Mouse (Mus musculus) forebrain, embryonic 15.5 days (tissue): ENCODE results near the gene Wdr73. TPM values are rescaled to one million over a fixed set of nuclear protein-coding genes. Genes with fewer than 3 reads are reported as not detected.

Source experiments
- ATAC-seq: fragments of 200-750 bp; cut with Nextera tagmentation; replicated peaks from 2 replicates; pipeline ENCODE4 v1.8.0; 2017; ENCODE audit warnings: mild to moderate bottlenecking, moderate TSS enrichment, moderate library complexity
- H3K27ac ChIP-seq: fragments of 300-500 bp; sonication (generic); replicated peaks from 2 replicates; pipeline ENCODE4 v1.5.1; 2015; ENCODE audit warnings: mild to moderate bottlenecking, inconsistent platforms
- H3K27me3 ChIP-seq: fragments of 300-500 bp; sonication (generic); 2 replicates; pipeline ENCODE4 v1.6.1; 2015; ENCODE audit warnings: inconsistent platforms
- H3K36me3 ChIP-seq: fragments of 300-500 bp; sonication (generic); 2 replicates; pipeline ENCODE4 v1.6.1; 2015; ENCODE audit warnings: mild to moderate bottlenecking, inconsistent platforms
- H3K4me1 ChIP-seq: fragments of 300-500 bp; sonication (generic); 2 replicates; pipeline ENCODE4 v1.6.1; 2015; ENCODE audit warnings: inconsistent platforms
- H3K4me2 ChIP-seq: fragments of 300-500 bp; sonication (generic); replicated peaks from 2 replicates; pipeline ENCODE4 v1.6.1; 2015; ENCODE audit warnings: mild to moderate bottlenecking, inconsistent platforms
- H3K4me3 ChIP-seq: fragments of 300-500 bp; sonication (generic); 2 replicates; pipeline ENCODE4 v1.5.1; 2015; ENCODE audit warnings: mild to moderate bottlenecking, inconsistent platforms
- H3K9ac ChIP-seq: fragments of 300-500 bp; sonication (generic); replicated peaks from 2 replicates; pipeline ENCODE4 v1.6.1; 2015; ENCODE audit warnings: mild to moderate bottlenecking, inconsistent platforms
- H3K9me3 ChIP-seq: fragments of 300-500 bp; sonication (generic); 2 replicates; pipeline ENCODE4 v1.6.1; 2016; ENCODE audit warnings: inconsistent platforms
- WGBS: fragments of 180-500 bp; shearing (Covaris S2); methylation state at CpG from one replicate; pipeline ENCODE4 v1.1.7; 2015; ENCODE audit warnings: mixed read lengths; 5-methylcytosine and 5-hydroxymethylcytosine counted together
- polyA plus RNA-seq: library from polyadenylated mRNA; unstranded; fragments of >200 nt; fragmentation: Nextera tagmentation; extraction: Ambion mirVana; gene quantifications from 2 replicates; pipeline ENCODE4 v1.2.1, GENCODE M21; 2015

Gene Wdr73
- polyA plus RNA-seq, 1 experiment from 2014 or later: 43.2 TPM

DNA sequence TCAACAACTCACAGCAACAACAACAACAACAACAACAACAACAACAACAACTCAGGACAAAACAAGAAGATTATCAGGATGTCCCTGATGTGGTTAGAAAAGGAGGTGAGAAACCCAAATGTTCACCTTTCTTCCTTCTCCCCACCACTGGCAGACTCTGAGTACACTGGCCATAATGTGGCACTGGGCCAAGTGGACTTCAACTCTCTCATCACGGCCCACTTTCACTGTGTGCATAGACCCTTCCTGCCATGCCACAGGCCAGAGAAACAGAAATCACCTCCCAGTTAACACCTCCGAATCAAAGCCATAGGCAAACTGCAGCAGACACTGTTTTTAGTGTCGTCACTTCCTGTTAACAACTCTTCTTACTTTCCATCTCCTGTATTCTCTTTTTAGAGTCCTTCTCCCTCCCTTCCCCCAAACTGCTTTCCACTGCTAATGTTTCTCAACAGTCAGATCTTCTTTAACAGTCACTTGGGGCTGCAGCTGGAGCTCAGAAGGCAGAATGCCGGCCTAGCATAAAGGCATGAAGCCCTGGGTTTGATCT lies 16.9 kb upstream of the Wdr73 start:
- Histone ChIP-seq H3K9ac (no peak overlapping the region), H3K4me2 (no peak overlapping the region), H3K4me3 (no peak overlapping the region), H3K36me3 (peaks cover 71% of the 10 kb centered on the region), H3K27me3 (no peaks in the 10 kb centered on the region), H3K9me3 (no peaks in the 10 kb centered on the region), H3K27ac (no peak overlapping the region), H3K4me1 (no peaks in the 10 kb centered on the region)
- WGBS: 86% methylated on average over 4 of the region's 4 CpGs
- ATAC-seq: no peak

GRCm38 (mm10) chr7:80912496-80912895 lies 11.4 kb upstream of the Wdr73 start:
- no peak overlapping the region for H3K9ac ChIP-seq
- no peaks in the 10 kb centered on the region for H3K27me3 ChIP-seq
- no peak for ATAC-seq
- no peak overlapping the region for H3K4me2 ChIP-seq
- H3K36me3 ChIP-seq: peaks cover 76% of the 10 kb centered on the region
- no peaks in the 10 kb centered on the region for H3K9me3 ChIP-seq
- H3K27ac ChIP-seq: no peak overlapping the region
- no peaks in the 10 kb centered on the region for H3K4me1 ChIP-seq
- no peak overlapping the region for H3K4me3 ChIP-seq
- 89% methylated on average over 8 of the region's 8 CpGs for WGBS

DNA sequence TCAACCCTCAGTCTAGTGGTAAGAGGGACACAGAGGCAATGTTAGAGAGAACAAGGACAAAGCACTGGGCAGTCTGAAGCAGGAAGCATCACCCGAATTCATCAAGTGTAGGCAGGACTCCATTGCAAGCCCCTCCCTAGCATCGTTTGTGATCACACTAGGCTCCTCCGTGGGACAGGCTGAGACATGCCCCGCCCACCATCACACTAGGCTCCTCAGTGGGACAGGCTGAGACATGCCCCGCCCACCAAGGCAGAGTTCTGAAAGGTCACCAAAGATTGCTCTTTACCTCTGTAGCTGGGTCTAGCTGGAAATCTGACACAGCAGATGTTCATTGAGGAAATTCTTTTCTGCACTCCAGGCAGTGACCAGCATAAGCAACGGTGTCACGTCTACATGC lies 10.0 kb upstream of the Wdr73 start:
- no peak overlapping the region for H3K4me2 ChIP-seq
- H3K27me3 ChIP-seq: no peaks in the 10 kb centered on the region
- ATAC-seq: no peak
- H3K4me1 ChIP-seq: no peaks in the 10 kb centered on the region
- 80% methylated on average over 7 of the region's 7 CpGs for WGBS
- H3K4me3 ChIP-seq: no peak overlapping the region
- H3K27ac ChIP-seq: no peak overlapping the region
- peaks cover 71% of the 10 kb centered on the region for H3K36me3 ChIP-seq
- no peaks in the 10 kb centered on the region for H3K9me3 ChIP-seq
- H3K9ac ChIP-seq: no peak overlapping the region

GRCm38 (mm10) chr7:80904921-80905515 lies 3.9 kb upstream of the Wdr73 start, which contains the start of gene Nmb:
Gene Nmb, minus strand, starts transcription at chr7:80905076.
- H3K36me3 ChIP-seq: peaks cover 27% of the 10 kb centered on the region
- peaks cover 28% of the 10 kb centered on the region for H3K4me1 ChIP-seq
- H3K27ac ChIP-seq: peak within 1 kb of the TSS; percentile 69
- H3K4me3 ChIP-seq: peak within 1 kb of the TSS; percentile 38
- peak within 1 kb of the TSS; percentile 53 for H3K9ac ChIP-seq
- H3K27me3 ChIP-seq: no peaks in the 10 kb centered on the region
- peak within 1 kb of the TSS; percentile 82 for H3K4me2 ChIP-seq
- 2% methylated on average over 19 of the region's 19 CpGs for WGBS
- ATAC-seq: peak; percentile 65
- no peaks in the 10 kb centered on the region for H3K9me3 ChIP-seq

- H3K4me3 ChIP-seq: no peak overlapping the region
- H3K27ac ChIP-seq: no peak overlapping the region
- no peaks in the 10 kb centered on the region for H3K27me3 ChIP-seq
- 87% methylated on average over 11 of the region's 11 CpGs for whole genome bisulfite sequencing
- ATAC-seq: no peak
- peaks cover 19% of the 10 kb centered on the region for H3K36me3 ChIP-seq
- H3K4me1 ChIP-seq: peaks cover 35% of the 10 kb centered on the region
- H3K9me3 ChIP-seq: no peaks in the 10 kb centered on the region
- 0 out of 2 replicates have a peak overlapping the region, but pooled peaks have one; percentile 53 for H3K9ac ChIP-seq
- H3K4me2 ChIP-seq: no peak overlapping the region
These were observed 2.8 kb upstream of the Wdr73 start for GRCm38 (mm10) chr7:80903625-80904422.

GRCm38 (mm10) chr7:80901541-80902274 lies 639 bp upstream of the Wdr73 start:
- Histone ChIP-seq H3K4me2 (peak overlapping the region; percentile 61), H3K36me3 (peaks cover 25% of the 10 kb centered on the region), H3K27ac (peak overlapping the region; percentile 84), H3K4me3 (peak overlapping the region; percentile 59), H3K27me3 (no peaks in the 10 kb centered on the region), H3K9ac (peak overlapping the region; percentile 60), H3K9me3 (no peaks in the 10 kb centered on the region), H3K4me1 (peaks cover 35% of the 10 kb centered on the region)
- WGBS: 26% methylated on average over 15 of the region's 15 CpGs
- peak; percentile 12; the same call in 1 of the 2 replicates for ATAC-seq

DNA sequence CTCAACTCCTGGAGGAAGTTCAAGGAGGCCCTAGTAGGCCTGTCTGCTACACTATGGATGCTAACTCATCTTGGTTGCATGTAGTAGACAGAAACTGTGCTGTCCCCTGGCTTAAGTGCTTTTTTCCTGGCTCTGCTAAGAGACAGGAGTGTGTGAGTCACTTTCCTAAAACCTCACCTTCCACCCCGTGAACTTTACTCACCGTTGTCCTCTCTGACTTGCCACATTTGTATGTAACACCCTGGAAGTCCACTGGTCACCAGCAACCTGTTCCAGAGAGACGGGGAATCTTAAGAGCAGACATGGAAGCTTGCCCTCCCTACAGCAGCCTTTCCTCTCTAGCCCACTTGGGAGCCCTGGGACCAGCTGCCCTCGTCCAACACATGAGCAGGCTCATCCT lies 3.3 kb downstream of the Wdr73 start:
- Histone ChIP-seq H3K4me3 (no peak overlapping the region), H3K36me3 (peaks cover 48% of the 10 kb centered on the region)
- 97% methylated on average over 4 of the region's 4 CpGs for WGBS

DNA sequence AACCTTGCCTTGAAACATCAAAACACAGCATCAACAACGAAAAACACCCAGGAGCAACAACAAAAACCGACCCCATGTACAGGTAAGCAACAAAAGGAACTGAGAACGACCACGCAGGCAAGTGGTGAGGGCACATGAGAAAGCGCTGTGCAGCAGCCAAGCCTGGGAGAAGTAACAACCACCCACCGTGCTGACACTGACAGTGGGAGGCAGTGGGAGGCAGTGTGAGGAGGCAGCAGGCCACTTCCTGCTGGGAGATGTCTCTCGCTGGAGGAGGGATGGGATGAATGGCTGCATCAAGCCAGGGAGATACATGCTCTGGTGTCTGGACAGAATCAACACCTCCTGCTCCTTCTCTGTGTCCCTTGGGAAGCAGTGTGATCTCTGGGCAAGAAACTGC lies 3.9 kb downstream of the Wdr73 start:
- 94% methylated on average over 7 of the region's 7 CpGs for WGBS
- ATAC-seq: no peak
- H3K4me3 ChIP-seq: no peak overlapping the region

More for the DNA sequence above, 3.3 kb downstream of the Wdr73 start:
- Histone ChIP-seq H3K9ac (no peak overlapping the region), H3K4me1 (peaks cover 22% of the 10 kb centered on the region), H3K27me3 (no peaks in the 10 kb centered on the region), H3K27ac (no peak overlapping the region), H3K9me3 (no peaks in the 10 kb centered on the region), H3K4me2 (no peak overlapping the region)
- no peak for ATAC-seq

DNA sequence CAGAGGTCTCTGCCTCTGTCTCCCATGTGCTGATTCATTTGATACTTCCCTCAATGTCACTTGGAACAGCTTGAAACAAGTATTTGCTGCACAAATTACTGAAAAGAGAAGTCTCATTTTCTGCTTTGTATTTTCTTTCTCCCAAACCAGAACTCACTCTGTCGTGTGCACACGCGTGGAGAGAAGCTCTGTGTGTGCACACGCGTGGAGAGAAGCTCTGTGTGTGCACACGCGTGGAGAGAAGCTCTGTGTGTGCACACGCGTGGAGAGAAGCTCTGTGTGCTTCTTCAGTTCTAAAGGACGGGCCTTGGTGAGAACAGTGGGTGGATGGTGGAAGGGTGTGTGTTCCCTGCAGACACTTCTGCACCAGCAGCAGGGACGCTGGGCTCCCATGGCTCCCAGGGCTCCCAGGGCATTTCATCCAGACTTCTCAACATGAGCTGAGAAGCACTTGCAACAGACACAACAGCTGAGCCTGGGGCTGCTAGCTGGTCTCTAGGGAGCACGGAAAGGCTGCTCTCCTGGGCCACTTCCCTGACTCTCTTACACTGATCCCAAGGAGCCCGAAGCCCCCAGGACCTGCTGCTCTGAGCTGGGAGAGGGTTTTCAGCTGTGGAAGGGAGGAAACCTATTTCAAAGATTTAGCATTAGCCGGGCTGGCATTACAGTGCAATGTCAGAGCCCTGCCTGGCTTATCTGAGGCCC lies 6.1 kb downstream of the Wdr73 start:
- Histone ChIP-seq H3K9me3 (no peaks in the 10 kb centered on the region), H3K4me2 (no peak overlapping the region), H3K27ac (0 out of 2 replicates have a peak overlapping the region, but pooled peaks have one; percentile 23), H3K4me1 (peaks cover 6% of the 10 kb centered on the region), H3K36me3 (peaks cover 63% of the 10 kb centered on the region), H3K9ac (no peak overlapping the region), H3K27me3 (no peaks in the 10 kb centered on the region), H3K4me3 (no peak overlapping the region)
- ATAC-seq: no peak
- WGBS: 92% methylated on average over 14 of the region's 14 CpGs

More for the DNA sequence above, 3.9 kb downstream of the Wdr73 start:
- Histone ChIP-seq H3K27ac (no peak overlapping the region), H3K4me1 (peaks cover 20% of the 10 kb centered on the region), H3K9ac (no peak overlapping the region), H3K36me3 (peaks cover 53% of the 10 kb centered on the region), H3K9me3 (no peaks in the 10 kb centered on the region), H3K4me2 (no peak overlapping the region), H3K27me3 (no peaks in the 10 kb centered on the region)

DNA sequence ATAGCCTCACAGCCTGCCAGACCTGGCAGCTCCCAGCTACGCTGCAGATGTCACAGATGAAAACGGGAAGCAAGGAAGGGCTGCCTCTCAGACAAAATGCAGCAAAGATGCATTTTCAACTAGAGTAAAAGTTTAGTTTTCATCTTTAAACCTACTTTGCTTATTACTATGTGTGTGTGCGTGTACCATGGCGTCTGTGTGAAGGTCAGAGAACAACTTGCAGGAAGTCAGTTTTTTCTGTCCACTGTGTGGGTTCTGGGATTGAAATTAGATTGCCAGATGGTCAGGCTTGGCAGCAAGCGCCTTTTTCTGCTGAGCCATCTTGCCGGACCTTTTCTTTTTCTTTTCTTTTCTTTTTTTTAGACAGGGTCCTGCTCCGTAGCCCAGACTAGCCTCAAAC lies 6.9 kb downstream of the Wdr73 start:
- ATAC-seq: no peak
- Histone ChIP-seq H3K9me3 (no peaks in the 10 kb centered on the region), H3K36me3 (peaks cover 67% of the 10 kb centered on the region), H3K4me2 (no peak overlapping the region), H3K9ac (no peak overlapping the region), H3K27me3 (no peaks in the 10 kb centered on the region), H3K27ac (peak overlapping the region; percentile 47), H3K4me3 (no peak overlapping the region), H3K4me1 (peaks cover 4% of the 10 kb centered on the region)
- 77% methylated on average over 7 of the region's 7 CpGs for WGBS

GRCm38 (mm10) chr7:80893753-80894129 lies 7.3 kb downstream of the Wdr73 start:
- 83% methylated on average over 6 of the region's 6 CpGs for WGBS
- Histone ChIP-seq H3K4me3 (no peak overlapping the region), H3K9me3 (no peaks in the 10 kb centered on the region), H3K9ac (no peak overlapping the region), H3K4me1 (peaks cover 8% of the 10 kb centered on the region), H3K27ac (peak overlapping the region; percentile 47), H3K36me3 (peaks cover 67% of the 10 kb centered on the region), H3K27me3 (no peaks in the 10 kb centered on the region), H3K4me2 (no peak overlapping the region)
- no peak for ATAC-seq
